Comparison of ENCODE assay signal across 8 mouse cellular contexts in the genomic region with DNA sequence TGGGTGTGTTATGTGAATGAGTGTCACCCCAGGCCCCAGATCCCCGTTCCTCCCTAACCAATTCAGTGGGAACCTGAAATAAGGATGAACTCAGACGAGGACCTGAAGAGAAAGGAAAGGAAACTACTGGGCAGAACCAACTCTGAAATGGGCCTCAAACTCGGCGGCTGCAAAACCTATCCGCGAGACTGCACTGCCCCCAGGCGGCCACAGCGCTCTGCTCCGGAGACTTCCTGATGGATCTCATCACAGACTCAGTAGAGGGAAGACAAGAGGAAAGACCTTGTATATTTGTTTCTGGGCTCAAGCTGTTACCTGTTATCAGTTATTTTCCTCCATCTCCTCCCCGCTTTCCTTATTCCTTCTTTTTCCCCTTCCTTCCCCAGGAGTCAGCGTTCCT. TPM values are rescaled to one million over a fixed set of nuclear protein-coding genes. Genes with fewer than 3 reads are reported as not detected.
A peak's percentile ranks its signal among the peaks of the same experiment; 100 is the strongest.
DNase-seq lines count a peak whose midpoint lies in the region; ATAC-seq lines count a peak whose summit lies in the region.

No protein-coding gene starts in this region.

- peak; percentile 88 for DNase-seq in NIH3T3 (ENCODE audit: low read depth)
- peak; percentile 82 for DNase-seq in cerebellum, adult 9-10 months
- DNase-seq in layer of hippocampus, adult 9-11 months: peak; percentile 69
- DNase-seq in ovary, postnatal 36 days (ENCODE audit: low spot score): peak; percentile 84
- DNase-seq in thymus, postnatal 14 days: peak; percentile 79

- no peaks in the 10 kb centered on the region for H3K36me3 ChIP-seq in lung, embryonic 15.5 days

- WGBS in lung, embryonic 15.5 days: 7% methylated on average over 11 of the region's 11 CpGs

- H3K4me3 ChIP-seq in lung, embryonic 15.5 days: peak overlapping the region; percentile 27; the same call in 1 of the 2 replicates

- H3K4me2 ChIP-seq in lung, embryonic 15.5 days: peak overlapping the region; percentile 40

- H3K27me3 ChIP-seq in lung, embryonic 15.5 days: no peaks in the 10 kb centered on the region

- H3K9me3 ChIP-seq in lung, embryonic 15.5 days: no peaks in the 10 kb centered on the region

- peak; percentile 95 for ATAC-seq in frontal cortex, adult (ENCODE audit: low TSS enrichment)
- ATAC-seq in hematopoietic stem cell, adult 5-6 weeks (replicated peaks in 1 of 2; ENCODE audit: insufficient read depth in 1 of 2, low FRiP score in 2 of 2, low TSS enrichment in 1 of 2, low read depth in 1 of 2, poor library complexity in 2 of 2, severe bottlenecking in 2 of 2): peak; percentile 83 to 86
- ATAC-seq in lung, embryonic 15.5 days (ENCODE audit: borderline replicate concordance, extremely low read depth, low FRiP score, low TSS enrichment): no peak

- H3K9ac ChIP-seq in lung, embryonic 15.5 days: no peak overlapping the region

- H3K27ac ChIP-seq in lung, embryonic 15.5 days: no peak overlapping the region

- 0 out of 2 replicates have a peak, but pooled peaks cover 6% of the 10 kb centered on the region for H3K4me1 ChIP-seq in lung, embryonic 15.5 days

RNA-seq across cellular contexts. Expression of a gene that starts 50.4 kb away (rescaled TPM):
- total RNA-seq in hematopoietic stem cell, adult 5-6 weeks (2017): 167 and 192 TPM in 2 replicates
- polyA plus RNA-seq in lung, embryonic 15.5 days (2015; fragmentation: Nextera tagmentation; extraction: Ambion mirVana): 77.2 and 81.4 TPM in 2 replicates
